Comparison of ENCODE assay signal across 9 mouse cellular contexts in the genomic region with DNA sequence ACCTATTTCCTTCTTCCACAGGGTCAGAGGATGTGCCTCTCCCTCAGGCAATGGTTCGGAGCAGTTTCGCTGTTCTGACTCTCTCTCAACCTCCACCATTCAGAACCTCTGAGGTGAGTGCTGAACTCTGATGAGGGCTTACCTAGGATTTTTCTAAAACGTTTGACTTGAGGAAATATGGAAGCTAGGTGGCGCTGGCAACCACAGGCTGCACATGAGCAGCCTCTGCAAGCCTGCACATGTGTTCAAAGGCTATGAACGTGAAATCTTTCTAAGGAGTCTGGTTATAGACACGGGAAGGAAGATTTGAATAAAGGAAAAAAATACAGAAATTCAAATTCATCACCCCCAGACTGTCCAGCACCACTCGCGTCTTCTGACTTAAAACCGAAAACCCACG.
DNase-seq lines count a peak whose midpoint lies in the region; ATAC-seq and TF ChIP-seq lines count a peak whose summit lies in the region.
"Had no signal": no experiment of that assay in that cellular context is flagged by ENCODE, and none has a peak within 500 bp of the region (broad histone marks: within the 10 kb centered on the region; RNA-seq: fewer than 3 reads in every experiment).

No protein-coding gene starts in this region.

- WGBS in lung, adult 2 months: 48% methylated on average over 10 of the region's 10 CpGs

- peak; percentile 69 for TF ChIP-seq CTCF in lung, adult 2 months (IDR thresholded peaks at IDR 0.05; ENCODE audit: insufficient read depth, low read length)

- no peak overlapping the region for H3K4me3 ChIP-seq in lung, adult 2 months (replicated peaks; ENCODE audit: extremely low read depth, low read depth, low read length)
- H3K4me3 ChIP-seq: hindbrain, embryonic 15.5 days had no signal

- peak; percentile 20 for DNase-seq in CD4-positive, CD25-positive, alpha-beta regulatory T cell, adult 2 months (ENCODE audit: low read depth, low spot score)
- DNase-seq in urinary bladder, postnatal 14 days (ENCODE audit: low spot score): peak; percentile 58
- DNase-seq in urinary bladder, postnatal 10 days (ENCODE audit: low spot score): no peak
- DNase-seq in frontal cortex, postnatal 14 days (ENCODE audit: low spot score in 2 of 2): peak; percentile 13 to 61
- DNase-seq in kidney, postnatal 25 days: peak; percentile 62 to 76
- DNase-seq in lung, adult 2 months: peak; percentile 7
- peak; percentile 48 for DNase-seq in right cerebral cortex, postnatal 25 days

- no peaks in the 10 kb centered on the region for H3K4me1 ChIP-seq in lung, adult 2 months (ENCODE audit: control insufficient read depth, insufficient read depth, low read length)
- H3K4me1 ChIP-seq: hindbrain, embryonic 15.5 days had no signal

- no peak for ATAC-seq in CD4-positive, CD25-positive, alpha-beta regulatory T cell, adult 4 months

- no peak for TF ChIP-seq POLR2A in lung, adult 2 months (IDR thresholded peaks at IDR 0.05; ENCODE audit: borderline replicate concordance, extremely low read depth, low read depth, low read length)
